Mouse (Mus musculus): ENCODE measurements around the gene Acod1.

The Acod1 gene

GRCm38 (mm10) chr14:103102731-103103335, 56.1 kb downstream of the Acod1 start:
- DNase-seq, result no peak

Data from cerebellum, adult 11-12 months (tissue).